Mouse (Mus musculus): Measurements from ENCODE around the gene Zfp385b. TPM values are rescaled to one million over a fixed set of nuclear protein-coding genes. Genes with fewer than 3 reads are reported as not detected.

Zfp385b gene
- total RNA-seq, 2 experiments from 2014 or later: 42.8 to 46.9 TPM

GRCm38 (mm10) chr2:77707138-77707537 lies 112.3 kb downstream of the Zfp385b start:
- no peak for DNase-seq (ENCODE audit: low spot score in 2 of 2)

DNA sequence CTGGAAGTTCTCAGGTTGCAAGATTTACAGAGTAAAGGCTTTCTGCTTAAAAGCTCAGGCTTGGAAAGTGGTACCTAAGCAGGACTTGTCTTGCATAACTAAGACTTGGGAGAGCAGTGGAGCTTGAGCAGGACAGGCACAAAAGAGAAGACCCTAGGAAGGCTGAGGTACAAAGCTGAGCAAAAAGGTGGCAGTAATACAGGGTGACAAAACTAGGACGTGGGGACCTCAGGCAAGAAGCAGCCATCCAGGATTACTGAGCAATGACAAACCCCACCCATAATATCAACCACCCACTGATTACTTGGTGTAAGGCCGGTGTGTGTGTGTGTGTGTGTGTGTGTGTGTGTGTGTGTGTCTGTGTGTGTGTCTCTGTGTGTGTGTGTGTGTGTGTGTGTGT lies 114.0 kb downstream of the Zfp385b start:
- no peak for DNase-seq (ENCODE audit: low spot score in 2 of 2)

GRCm38 (mm10) chr2:77703080-77703479 lies 116.4 kb downstream of the Zfp385b start:
- peak; percentile 21 to 49 for DNase-seq (ENCODE audit: low spot score in 2 of 2)

- DNase-seq (ENCODE audit: low spot score in 2 of 2): no peak
Observed at GRCm38 (mm10) chr2:77691174-77691573, 128.3 kb downstream of the Zfp385b start.

- no peak for DNase-seq (ENCODE audit: low spot score in 2 of 2)
Observed at GRCm38 (mm10) chr2:77690316-77690715, 129.1 kb downstream of the Zfp385b start.

DNA sequence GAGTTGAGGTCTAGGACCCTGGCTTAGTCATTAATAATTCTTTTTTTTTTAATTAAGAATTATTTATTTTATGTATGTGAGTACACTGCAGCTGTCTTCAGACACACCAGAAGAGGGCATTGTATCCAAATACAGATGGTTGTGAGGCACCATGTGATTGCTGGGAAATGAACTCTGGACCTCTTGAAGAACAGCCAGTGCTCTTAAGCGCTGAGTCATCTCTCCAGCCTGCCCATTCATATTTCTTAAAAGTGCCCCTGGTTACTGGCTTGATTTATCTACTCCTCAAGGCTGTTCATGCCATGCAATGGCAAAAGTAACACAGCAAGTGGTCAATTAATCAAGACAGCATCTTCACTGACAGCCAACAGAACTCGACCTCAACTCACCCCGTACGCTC lies 130.8 kb downstream of the Zfp385b start:
- no peak for DNase-seq (ENCODE audit: low spot score in 2 of 2)

DNA sequence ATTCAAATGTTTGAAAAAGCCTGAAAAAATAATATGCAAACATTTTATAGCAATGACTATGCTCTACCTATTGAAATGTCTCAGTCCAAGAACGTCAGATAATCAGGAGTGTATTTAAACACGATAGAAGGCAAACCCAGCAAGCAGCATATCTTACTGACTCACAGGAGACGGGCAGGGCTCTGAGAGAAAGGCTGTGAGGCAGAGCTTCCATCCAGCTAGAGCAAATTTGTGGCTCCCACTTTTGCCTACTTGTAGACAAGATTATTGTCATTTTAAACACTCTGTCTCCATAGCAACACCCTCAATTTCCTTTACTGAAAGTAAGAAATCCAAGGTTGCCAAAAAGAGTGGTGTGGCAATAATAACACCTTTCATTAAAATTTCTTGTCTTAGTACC lies 135.4 kb downstream of the Zfp385b start:
- no peak for DNase-seq (ENCODE audit: low spot score in 2 of 2)

- no peak for DNase-seq (ENCODE audit: low spot score in 2 of 2)
Observed at GRCm38 (mm10) chr2:77682205-77682604, 137.2 kb downstream of the Zfp385b start.

GRCm38 (mm10) chr2:77681741-77682140 lies 137.7 kb downstream of the Zfp385b start:
- DNase-seq (ENCODE audit: low spot score in 2 of 2): no peak

- no peak for DNase-seq (ENCODE audit: low spot score in 2 of 2)
Observed at GRCm38 (mm10) chr2:77673770-77674169, 145.7 kb downstream of the Zfp385b start.

- DNase-seq (ENCODE audit: low spot score in 2 of 2): no peak
Observed at GRCm38 (mm10) chr2:77672215-77672905, 147.1 kb downstream of the Zfp385b start.

DNA sequence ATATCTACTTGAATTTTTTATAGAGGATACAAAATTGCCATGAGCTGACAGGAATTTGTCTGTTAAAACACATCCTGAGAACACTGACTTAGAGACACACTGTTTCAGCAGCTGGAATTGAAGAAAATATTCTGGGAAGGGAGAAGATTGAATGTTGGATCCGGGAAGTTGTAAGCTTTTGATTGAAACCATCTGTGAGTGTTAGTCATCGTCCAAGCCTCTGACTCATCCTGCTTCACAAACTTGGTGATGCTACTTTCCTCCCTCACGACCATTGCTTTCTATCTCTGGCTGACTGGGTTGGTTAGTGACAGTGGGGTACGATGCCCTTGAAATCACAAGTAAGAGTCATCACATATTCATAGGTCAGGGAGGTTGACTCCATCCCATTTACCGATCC lies 157.3 kb downstream of the Zfp385b start:
- no peak for DNase-seq (ENCODE audit: low spot score in 2 of 2)

DNA sequence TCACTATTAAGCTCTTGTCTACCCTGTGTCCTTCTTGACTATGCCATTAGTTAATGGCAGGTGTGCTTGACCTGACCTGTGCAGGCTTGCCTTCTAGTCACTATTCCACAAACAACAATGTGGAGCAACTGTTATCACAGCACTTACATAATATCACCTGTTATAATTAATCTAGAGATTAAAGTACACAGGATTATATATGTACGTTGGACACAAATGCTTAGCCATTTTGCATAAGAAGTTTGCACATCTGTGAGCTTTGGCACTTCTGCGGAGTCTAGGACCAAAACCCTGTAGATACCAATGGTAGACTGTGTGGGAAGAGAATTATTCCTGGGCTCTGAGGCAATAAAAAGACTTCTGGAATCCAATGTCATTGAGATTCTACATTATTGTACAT lies 165.8 kb downstream of the Zfp385b start:
- DNase-seq (ENCODE audit: low spot score in 2 of 2): no peak

- DNase-seq (ENCODE audit: low spot score in 2 of 2): no peak
Observed at GRCm38 (mm10) chr2:77641521-77642170, 177.8 kb downstream of the Zfp385b start.

GRCm38 (mm10) chr2:77639993-77640392 lies 179.4 kb downstream of the Zfp385b start:
- no peak for DNase-seq (ENCODE audit: low spot score in 2 of 2)

DNA sequence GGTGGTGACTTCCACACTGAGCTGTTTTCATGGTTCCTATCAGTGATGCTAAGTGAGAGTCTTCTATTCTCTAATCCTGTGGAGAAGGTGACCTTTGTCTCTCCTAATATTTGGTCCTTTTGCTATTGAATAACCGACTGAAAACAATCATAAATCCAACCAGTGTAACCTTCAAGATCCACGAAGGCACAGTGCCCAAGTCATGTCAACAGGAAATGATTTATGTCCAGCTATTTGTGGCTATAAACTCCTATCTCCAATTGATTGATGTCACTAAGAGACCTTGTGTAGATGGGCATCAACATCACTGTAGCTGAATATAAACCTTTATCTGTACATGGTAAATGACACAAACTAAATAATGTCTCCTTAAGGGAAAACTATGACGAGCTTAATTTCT lies 187.8 kb downstream of the Zfp385b start:
- no peak for DNase-seq (ENCODE audit: low spot score in 2 of 2)

GRCm38 (mm10) chr2:77627622-77628231 lies 191.7 kb downstream of the Zfp385b start:
- DNase-seq (ENCODE audit: low spot score in 2 of 2): no peak

DNA sequence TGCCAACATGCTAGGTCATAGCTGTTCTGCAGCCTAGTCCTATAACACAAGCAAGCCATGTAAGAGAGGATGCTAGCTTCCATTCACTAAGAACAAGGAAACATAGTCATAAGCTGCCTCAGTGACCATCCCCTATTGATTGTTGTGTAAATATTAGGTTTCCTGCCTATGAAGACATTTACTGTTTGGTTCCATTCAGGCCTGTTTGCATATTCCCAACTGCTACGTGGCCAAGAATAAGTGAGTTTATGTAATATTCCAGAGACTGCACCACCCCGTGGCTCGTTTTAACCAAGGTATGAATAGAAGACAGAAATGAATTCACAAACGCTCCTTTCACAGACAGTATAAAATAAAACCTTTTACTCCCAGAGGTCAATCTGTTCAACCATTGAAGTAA lies 200.8 kb downstream of the Zfp385b start:
- DNase-seq (ENCODE audit: low spot score in 2 of 2): no peak

DNA sequence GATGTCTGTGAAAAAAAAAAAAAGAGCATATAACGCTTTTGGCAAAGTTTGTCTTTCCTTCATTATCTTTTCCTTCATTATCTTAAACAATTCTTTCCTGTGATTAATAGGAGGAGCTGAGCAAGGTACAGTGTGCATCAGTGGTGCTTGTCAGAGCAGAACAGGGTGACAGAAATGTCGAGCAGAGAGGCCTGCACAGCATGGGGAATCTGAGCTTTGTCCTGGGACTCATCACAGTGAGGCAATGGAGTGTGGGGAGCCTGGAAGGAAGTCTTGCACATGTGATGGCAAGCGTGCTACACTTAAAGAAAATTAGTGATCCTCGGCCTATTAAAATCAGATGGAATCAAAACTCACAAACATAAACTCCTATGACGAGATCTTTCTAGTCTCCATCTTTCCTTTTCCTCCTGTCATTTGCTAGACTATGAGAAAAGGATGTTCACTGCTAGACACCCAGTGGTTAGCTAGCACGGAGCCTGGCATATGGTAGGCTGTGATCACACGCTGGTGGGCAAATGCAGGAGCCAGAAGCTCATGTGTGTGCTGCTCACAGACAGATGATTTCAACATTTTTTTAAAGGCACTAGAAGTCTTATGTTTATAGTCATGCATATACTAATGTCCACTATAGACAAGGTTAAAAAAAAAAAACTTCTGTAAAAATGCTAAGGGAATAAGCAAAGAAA lies 209.0 kb downstream of the Zfp385b start:
- DNase-seq (ENCODE audit: low spot score in 2 of 2): no peak

- DNase-seq (ENCODE audit: low spot score in 2 of 2): no peak
Observed at GRCm38 (mm10) chr2:77609452-77609851, 210.0 kb downstream of the Zfp385b start.

DNA sequence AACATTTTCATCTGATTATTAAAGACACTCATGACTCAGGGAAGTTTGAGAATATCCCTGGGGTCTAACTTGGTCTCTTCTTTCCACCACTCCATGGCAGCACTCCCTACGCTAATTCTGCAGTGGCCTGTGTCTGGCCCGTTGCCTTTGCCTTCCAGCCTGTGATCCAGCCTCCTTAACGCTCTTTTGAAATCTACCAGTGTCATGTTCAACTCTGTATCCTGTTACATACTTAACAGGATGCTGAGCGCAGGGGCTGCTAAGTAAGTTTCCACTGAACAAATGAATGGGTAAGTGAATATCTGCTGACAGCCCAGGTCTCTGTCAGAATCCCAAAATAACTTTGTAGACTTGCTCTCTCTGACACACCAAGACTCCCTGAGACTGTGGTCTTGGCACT lies 210.8 kb downstream of the Zfp385b start:
- DNase-seq (ENCODE audit: low spot score in 2 of 2): no peak

DNA sequence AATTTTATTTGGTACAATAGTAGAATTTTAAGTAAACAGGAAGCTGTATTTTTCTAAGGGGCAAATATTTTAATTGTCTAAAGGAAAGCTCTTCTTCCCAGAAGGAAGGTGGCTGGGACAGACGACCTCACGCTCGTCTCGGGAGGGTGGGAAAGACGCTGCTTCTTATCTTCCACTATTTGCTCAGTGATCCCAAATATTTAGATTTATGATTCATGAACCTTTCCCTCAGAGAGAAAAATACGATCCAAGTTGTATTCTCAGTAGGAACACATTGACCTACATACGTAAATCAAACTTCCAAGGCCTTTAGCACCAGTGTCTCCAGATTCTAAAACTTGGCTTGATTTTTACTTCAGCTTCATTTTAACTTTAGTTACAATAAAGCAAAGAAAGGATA lies 226.0 kb downstream of the Zfp385b start:
- no peak for DNase-seq (ENCODE audit: low spot score in 2 of 2)
